Mouse (Mus musculus): ENCODE results near the gene Aanat. TPM values are rescaled to one million over a fixed set of nuclear protein-coding genes. Genes with fewer than 3 reads are reported as not detected.
"Not testable (repeated sequence)": the region's sequence is repeated elsewhere in the genome, so short reads cannot be mapped to it uniquely, and the experiment has no call there.

The Aanat gene
- total RNA-seq, 1 experiment from 2014 or later: not detected

GRCm38 (mm10) chr11:116625081-116626000, 39.1 kb downstream of the Aanat start:
- no peak for ATAC-seq (replicated peaks; ENCODE audit: low read depth, poor library complexity, severe bottlenecking)

- ATAC-seq (replicated peaks; ENCODE audit: low read depth, poor library complexity, severe bottlenecking): no peak
Measured at GRCm38 (mm10) chr11:116626299-116627071, 40.3 kb downstream of the Aanat start, which contains the start of gene Rhbdf2. Rhbdf2 (minus strand) TSS chr11:116627019.

GRCm38 (mm10) chr11:116627072-116628020, 41.1 kb downstream of the Aanat start:
- no peak for ATAC-seq (replicated peaks; ENCODE audit: low read depth, poor library complexity, severe bottlenecking)

GRCm38 (mm10) chr11:116628712-116629111, 42.5 kb downstream of the Aanat start:
- ATAC-seq (replicated peaks; ENCODE audit: low read depth, poor library complexity, severe bottlenecking): peak; percentile 69

GRCm38 (mm10) chr11:116629472-116629871, 43.2 kb downstream of the Aanat start:
- no peak for ATAC-seq (replicated peaks; ENCODE audit: low read depth, poor library complexity, severe bottlenecking)

GRCm38 (mm10) chr11:116630171-116630965, 44.1 kb downstream of the Aanat start:
- ATAC-seq (replicated peaks; ENCODE audit: low read depth, poor library complexity, severe bottlenecking): no peak

- ATAC-seq (replicated peaks; ENCODE audit: low read depth, poor library complexity, severe bottlenecking): no peak
Measured at GRCm38 (mm10) chr11:116632962-116633361, 46.7 kb downstream of the Aanat start.

GRCm38 (mm10) chr11:116636607-116637006, 50.4 kb downstream of the Aanat start:
- not testable (repeated sequence) for ATAC-seq (replicated peaks; ENCODE audit: low read depth, poor library complexity, severe bottlenecking)

- 0 out of 2 replicates have a peak, but pooled peaks have one; percentile 40 for ATAC-seq (replicated peaks; ENCODE audit: low read depth, poor library complexity, severe bottlenecking)
Measured at GRCm38 (mm10) chr11:116641168-116641567, 54.9 kb downstream of the Aanat start.

GRCm38 (mm10) chr11:116641731-116642130, 55.5 kb downstream of the Aanat start:
- ATAC-seq (replicated peaks; ENCODE audit: low read depth, poor library complexity, severe bottlenecking): no peak

GRCm38 (mm10) chr11:116642681-116643578, 56.7 kb downstream of the Aanat start:
- peak; percentile 95 for ATAC-seq (replicated peaks; ENCODE audit: low read depth, poor library complexity, severe bottlenecking)

- ATAC-seq (replicated peaks; ENCODE audit: low read depth, poor library complexity, severe bottlenecking): no peak
Measured at GRCm38 (mm10) chr11:116643579-116644224, 57.5 kb downstream of the Aanat start.

GRCm38 (mm10) chr11:116644225-116645112, 58.2 kb downstream of the Aanat start:
- ATAC-seq (replicated peaks; ENCODE audit: low read depth, poor library complexity, severe bottlenecking): no peak

- ATAC-seq (replicated peaks; ENCODE audit: low read depth, poor library complexity, severe bottlenecking): no peak
Measured at GRCm38 (mm10) chr11:116645446-116646110, 59.3 kb downstream of the Aanat start.

- no peak for ATAC-seq (replicated peaks; ENCODE audit: low read depth, poor library complexity, severe bottlenecking)
Measured at GRCm38 (mm10) chr11:116646136-116646535, 59.9 kb downstream of the Aanat start.

GRCm38 (mm10) chr11:116646771-116647170, 60.5 kb downstream of the Aanat start:
- no peak for ATAC-seq (replicated peaks; ENCODE audit: low read depth, poor library complexity, severe bottlenecking)

All from common myeloid progenitor, adult 5-6 weeks (primary cell).